Mouse (Mus musculus) C2C12 (cell line): ENCODE data around the gene Erp44. TPM values are rescaled to one million over a fixed set of nuclear protein-coding genes. Genes with fewer than 3 reads are reported as not detected.

Source experiments
- H3K27me3 ChIP-seq: one replicate; pipeline ENCODE4 v1.6.1; 2011; ENCODE audit not compliant: control insufficient read depth, insufficient read depth, insufficient read length
- H3K36me3 ChIP-seq: one replicate; pipeline ENCODE4 v1.6.1; 2011; ENCODE audit not compliant: control insufficient read depth, insufficient read depth
- H3K4me3 ChIP-seq: one replicate; pipeline ENCODE4 v1.5.1; 2011; ENCODE audit warnings: mild to moderate bottlenecking, control low read depth; ENCODE audit not compliant: poor library complexity, insufficient read depth, severe bottlenecking
- H3K79me2 ChIP-seq: one replicate; pipeline ENCODE4 v1.6.1; 2011; ENCODE audit not compliant: control insufficient read depth, insufficient read depth
- H3K79me3 ChIP-seq: one replicate; pipeline ENCODE4 v1.6.1; 2011; ENCODE audit warnings: low read depth, control low read depth
- H3ac ChIP-seq: one replicate; pipeline ENCODE3; 2011; ENCODE audit warnings: low read depth; ENCODE audit not compliant: control insufficient read depth, insufficient read length
- CEBPB ChIP-seq: IDR thresholded peaks from one replicate; pipeline ENCODE4 v1.6.1; 2011; ENCODE audit warnings: low read depth, mild to moderate bottlenecking, control low read depth, moderate library complexity
- CTCF ChIP-seq: IDR thresholded peaks from one replicate; pipeline ENCODE4 v1.5.1; 2011; ENCODE audit not compliant: control insufficient read depth, insufficient read depth, insufficient read length
- FOSL1 ChIP-seq: IDR thresholded peaks from one replicate; pipeline ENCODE4 v1.8.0; 2011; ENCODE audit warnings: mild to moderate bottlenecking, low read length; ENCODE audit not compliant: poor library complexity, insufficient read depth, severe bottlenecking
- MAX ChIP-seq: IDR thresholded peaks from one replicate; pipeline ENCODE4 v1.6.1; 2011; ENCODE audit warnings: mild to moderate bottlenecking, control low read depth
- MYOD1 ChIP-seq: IDR thresholded peaks from one replicate; pipeline ENCODE4 v1.6.1; 2011; ENCODE audit warnings: low read depth; ENCODE audit not compliant: control insufficient read depth, insufficient read length
- MYOG ChIP-seq: IDR thresholded peaks from one replicate; pipeline ENCODE4 v1.6.1; 2011; ENCODE audit not compliant: control insufficient read depth, insufficient read length; ENCODE audit errors: extremely low read depth
- USF1 ChIP-seq: IDR thresholded peaks from one replicate; pipeline ENCODE4 v1.6.1; 2011; ENCODE audit warnings: low read depth, mild to moderate bottlenecking, control low read depth, moderate library complexity
- polyA plus RNA-seq: library from polyadenylated mRNA; unstranded; fragments of >200 nt; fragmentation: generic; extraction: Trizol; gene quantifications from one replicate; pipeline ENCODE4 v1.2.1, GENCODE M21; 2012; ENCODE audit warnings: missing spikeins

Gene Erp44
- polyA plus RNA-seq, 1 experiment, result 20.2 TPM

DNA sequence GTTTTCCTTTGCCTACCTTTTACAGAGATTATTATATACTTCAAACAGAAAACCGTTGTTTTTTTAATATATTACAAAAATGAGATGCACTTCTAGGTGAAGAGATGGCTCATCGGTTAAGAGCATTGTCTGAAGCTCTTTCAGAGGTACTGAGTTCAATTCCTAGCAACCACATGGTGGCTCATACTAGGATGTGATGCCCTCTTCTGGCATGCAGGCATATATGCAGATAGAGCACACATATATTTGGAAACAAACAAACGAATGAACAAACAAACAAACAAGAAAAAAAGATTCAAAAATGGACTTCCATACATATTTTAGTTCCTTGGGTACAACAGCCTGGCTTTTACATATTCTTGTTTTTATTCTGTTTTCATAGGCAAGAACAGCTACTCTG lies 81.4 kb downstream of the Erp44 start:
- Histone ChIP-seq H3K4me3 (no peak overlapping the region), H3K27me3 (no peaks in the 10 kb centered on the region), H3ac (no peak overlapping the region), H3K79me3 (no peaks in the 10 kb centered on the region), H3K36me3 (peaks cover 15% of the 10 kb centered on the region), H3K79me2 (no peaks in the 10 kb centered on the region)
- TF ChIP-seq MYOD1, result no peak
- no peak for TF ChIP-seq CTCF
- TF ChIP-seq USF1, result no peak
- TF ChIP-seq MAX, result no peak

DNA sequence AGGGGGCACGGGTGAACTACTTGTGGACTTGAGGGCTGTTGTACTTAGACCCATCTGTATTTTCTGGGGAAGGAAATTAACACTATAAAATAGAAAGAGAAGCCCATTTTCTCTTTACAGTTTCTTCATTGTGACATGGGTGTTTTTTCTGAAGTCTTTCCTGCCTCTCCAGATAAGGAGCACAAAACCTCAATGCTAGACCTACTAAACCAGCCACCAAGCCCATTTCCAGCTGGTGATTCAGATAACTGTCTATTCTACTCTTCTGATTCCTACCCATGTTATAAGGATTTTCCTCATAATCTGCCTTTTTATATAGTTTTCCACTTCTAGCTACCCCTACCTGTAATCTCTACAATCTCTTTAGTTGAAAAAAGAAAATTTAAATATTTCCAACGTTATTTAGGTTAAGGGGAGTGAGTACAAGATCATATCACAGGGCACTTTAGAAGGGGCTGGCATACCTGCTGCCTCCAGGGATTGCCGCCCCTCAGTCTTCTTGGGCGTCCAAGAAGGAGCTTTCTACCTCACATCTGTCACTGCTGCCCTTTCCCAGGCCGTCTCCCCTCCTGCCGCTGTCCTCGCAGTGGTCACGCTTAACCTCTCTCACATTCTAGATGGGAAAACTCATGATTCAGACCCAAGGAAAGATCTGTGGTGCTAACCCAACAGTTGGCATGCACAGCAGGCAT lies 97.1 kb downstream of the Erp44 start:
- no peak for TF ChIP-seq MYOD1
- TF ChIP-seq CTCF, result no peak
- no peak for TF ChIP-seq FOSL1
- no peak for TF ChIP-seq USF1
- TF ChIP-seq CEBPB, result no peak
- Histone ChIP-seq H3K79me2 (no peaks in the 10 kb centered on the region), H3ac (no peak overlapping the region), H3K4me3 (no peak overlapping the region), H3K79me3 (no peaks in the 10 kb centered on the region), H3K36me3 (no peaks in the 10 kb centered on the region), H3K27me3 (no peaks in the 10 kb centered on the region)

DNA sequence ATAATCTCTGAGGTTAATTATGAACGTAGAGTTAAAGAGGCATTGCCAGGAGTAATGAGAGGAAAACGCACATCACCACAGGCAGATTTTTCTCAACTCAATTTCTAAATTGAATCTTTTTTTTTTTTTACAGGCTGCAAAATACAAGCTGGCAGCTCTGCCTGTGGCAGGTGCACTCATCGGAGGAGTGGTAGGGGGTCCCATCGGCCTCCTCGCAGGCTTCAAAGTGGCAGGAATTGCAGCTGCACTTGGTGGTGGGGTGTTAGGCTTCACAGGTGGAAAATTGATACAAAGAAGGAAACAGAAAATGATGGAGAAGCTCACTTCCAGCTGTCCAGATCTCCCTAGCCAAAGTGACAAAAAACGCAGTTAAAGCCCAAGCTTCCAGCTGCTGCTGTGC lies 98.0 kb downstream of the Erp44 start:
- no peaks in the 10 kb centered on the region for H3K27me3 ChIP-seq
- no peaks in the 10 kb centered on the region for H3K79me2 ChIP-seq
- no peak for TF ChIP-seq MYOD1
- no peak for TF ChIP-seq CEBPB
- TF ChIP-seq MAX, result no peak
- TF ChIP-seq USF1, result no peak
- no peak for TF ChIP-seq MYOG
- no peak for TF ChIP-seq CTCF
- no peak for TF ChIP-seq FOSL1
- H3ac ChIP-seq, result no peak overlapping the region
- H3K36me3 ChIP-seq, result no peaks in the 10 kb centered on the region
- H3K79me3 ChIP-seq, result no peaks in the 10 kb centered on the region
- no peak overlapping the region for H3K4me3 ChIP-seq

DNA sequence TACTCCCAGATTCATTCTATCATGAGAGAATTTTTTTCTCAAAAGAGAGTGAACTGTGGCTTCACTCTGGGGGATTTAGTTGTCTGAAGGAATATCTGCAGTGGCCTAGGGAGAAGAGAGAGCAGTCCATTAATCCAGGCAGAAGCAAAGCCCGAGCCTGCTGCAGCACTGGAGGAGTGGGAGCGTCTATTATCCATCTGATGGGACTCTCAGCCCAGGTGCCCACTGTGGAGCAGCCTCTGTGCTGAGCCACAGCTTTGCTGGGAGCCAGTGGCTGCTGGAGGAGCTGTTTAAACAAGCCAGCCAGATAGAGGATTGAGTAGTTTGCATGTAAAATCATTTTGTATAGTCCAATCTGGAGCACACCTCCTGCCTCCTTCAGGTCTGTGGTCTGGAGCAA lies 98.4 kb downstream of the Erp44 start:
- Histone ChIP-seq H3K79me2 (no peaks in the 10 kb centered on the region), H3K36me3 (no peaks in the 10 kb centered on the region), H3K27me3 (no peaks in the 10 kb centered on the region), H3ac (no peak overlapping the region), H3K79me3 (no peaks in the 10 kb centered on the region), H3K4me3 (no peak overlapping the region)
- TF ChIP-seq MAX, result no peak
- TF ChIP-seq FOSL1, result no peak
- TF ChIP-seq CEBPB, result no peak
- no peak for TF ChIP-seq MYOD1
- no peak for TF ChIP-seq CTCF
- no peak for TF ChIP-seq MYOG
- no peak for TF ChIP-seq USF1

DNA sequence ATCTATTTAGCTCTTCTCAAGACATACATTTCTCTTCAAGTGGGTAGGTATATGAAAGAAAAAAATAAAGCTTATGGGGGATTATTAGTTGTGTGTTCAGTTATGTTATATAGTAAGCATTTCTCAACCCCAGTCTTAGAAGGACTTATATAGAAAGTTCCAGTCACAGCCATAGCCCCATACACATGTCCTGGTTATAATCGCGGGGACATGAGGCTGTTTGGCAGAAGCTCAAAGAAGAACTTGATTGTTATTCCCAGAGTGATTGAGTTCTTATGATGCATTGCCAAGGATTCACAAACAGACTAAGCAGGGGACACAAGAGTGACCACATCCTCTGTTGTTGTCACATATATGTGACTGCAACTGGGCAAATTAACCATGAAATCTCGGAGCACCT lies 103.7 kb downstream of the Erp44 start:
- TF ChIP-seq CEBPB, result no peak
- TF ChIP-seq CTCF, result no peak
- TF ChIP-seq MAX, result no peak
- no peak for TF ChIP-seq FOSL1
- no peak for TF ChIP-seq USF1
- TF ChIP-seq MYOD1, result no peak
- no peak for TF ChIP-seq MYOG
- H3K27me3 ChIP-seq, result no peaks in the 10 kb centered on the region
- no peaks in the 10 kb centered on the region for H3K36me3 ChIP-seq
- no peak overlapping the region for H3K4me3 ChIP-seq
- H3K79me2 ChIP-seq, result no peaks in the 10 kb centered on the region
- no peak overlapping the region for H3ac ChIP-seq
- H3K79me3 ChIP-seq, result no peaks in the 10 kb centered on the region

DNA sequence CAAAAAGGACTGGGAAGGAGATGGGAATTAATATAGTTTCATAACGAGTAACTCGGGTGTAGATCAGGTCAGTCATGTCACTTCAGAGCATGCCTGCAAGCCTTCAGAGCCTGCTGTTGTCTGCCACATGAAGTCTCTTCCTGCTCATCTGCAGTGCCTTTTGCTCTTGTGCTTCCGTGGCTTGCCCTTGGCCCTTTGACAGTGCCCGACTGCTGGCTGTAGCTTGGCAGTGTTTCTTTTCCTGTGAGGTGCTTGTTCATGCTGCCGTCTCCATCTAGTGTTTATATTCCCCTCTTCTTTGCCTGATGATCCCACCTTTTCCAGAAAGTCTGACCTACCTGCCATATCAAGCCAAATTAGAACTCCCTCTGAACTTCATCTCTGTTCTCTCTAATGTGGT lies 115.5 kb downstream of the Erp44 start:
- H3K36me3 ChIP-seq, result peaks cover 17% of the 10 kb centered on the region
- TF ChIP-seq FOSL1 (no peak), MYOG (no peak), MYOD1 (no peak), MAX (no peak), USF1 (no peak), CEBPB (no peak), CTCF (no peak)
- H3K79me3 ChIP-seq, result no peaks in the 10 kb centered on the region
- no peak overlapping the region for H3ac ChIP-seq
- no peak overlapping the region for H3K4me3 ChIP-seq
- no peaks in the 10 kb centered on the region for H3K27me3 ChIP-seq
- H3K79me2 ChIP-seq, result no peaks in the 10 kb centered on the region
